Mouse (Mus musculus) small intestine, adult 2 months (tissue): Measurements from ENCODE around the gene Col6a4. TPM values are rescaled to one million over a fixed set of nuclear protein-coding genes. Genes with fewer than 3 reads are reported as not detected.

Experiments
- H3K27ac ChIP-seq: fragments of 200-500 bp; 2 replicates; pipeline ENCODE4 v1.5.1; 2012; ENCODE audit warnings: low read depth, low read length, control low read depth, inconsistent platforms; ENCODE audit not compliant: insufficient read depth
- H3K27me3 ChIP-seq: fragments of 200-500 bp; 2 replicates; pipeline ENCODE4 v1.6.1; 2012; ENCODE audit warnings: mild to moderate bottlenecking, moderate library complexity, low read length, inconsistent platforms; ENCODE audit not compliant: control insufficient read depth, insufficient read depth
- H3K36me3 ChIP-seq: fragments of 200-500 bp; 2 replicates; pipeline ENCODE4 v1.6.1; 2012; ENCODE audit warnings: mild to moderate bottlenecking, low read length, control low read depth, inconsistent platforms; ENCODE audit not compliant: control insufficient read depth, insufficient read depth
- H3K4me1 ChIP-seq: fragments of 200-500 bp; 2 replicates; pipeline ENCODE4 v1.6.1; 2012; ENCODE audit warnings: low read length, inconsistent platforms, mixed read lengths; ENCODE audit not compliant: control insufficient read depth, insufficient read depth, insufficient read length
- H3K4me3 ChIP-seq: fragments of 200-500 bp; 2 replicates; pipeline ENCODE4 v1.5.1; 2012; ENCODE audit warnings: low read depth, mild to moderate bottlenecking, control low read depth, inconsistent platforms, low read length, moderate library complexity
- CTCF ChIP-seq: fragments of 200-500 bp; IDR thresholded peaks from 2 replicates; pipeline ENCODE4 v1.5.1; 2012; ENCODE audit warnings: low read depth, mild to moderate bottlenecking, control low read depth, inconsistent platforms, low read length, moderate library complexity, mixed read lengths; ENCODE audit not compliant: insufficient replicate concordance, insufficient read length; ENCODE audit errors: extremely low read depth
- POLR2A ChIP-seq: fragments of 200-500 bp; IDR thresholded peaks from 2 replicates; pipeline ENCODE4 v1.6.1; 2012; ENCODE audit warnings: low read depth, mild to moderate bottlenecking, control low read depth, inconsistent platforms, low read length, moderate library complexity
- WGBS: fragments of 180-500 bp; shearing (Covaris S2); methylation state at CpG from one replicate; pipeline ENCODE4 v1.1.7; 2018; 5-methylcytosine and 5-hydroxymethylcytosine counted together
- polyA plus RNA-seq: library from polyadenylated mRNA; depleted of rRNA; stranded (reverse); fragments of >200 nt; gene quantifications from 2 replicates; pipeline ENCODE4 v1.2.3, GENCODE M21; 2012; rRNA removed

The Col6a4 gene
- polyA plus RNA-seq = 8.5 and 25.0 TPM in 2 replicates

DNA sequence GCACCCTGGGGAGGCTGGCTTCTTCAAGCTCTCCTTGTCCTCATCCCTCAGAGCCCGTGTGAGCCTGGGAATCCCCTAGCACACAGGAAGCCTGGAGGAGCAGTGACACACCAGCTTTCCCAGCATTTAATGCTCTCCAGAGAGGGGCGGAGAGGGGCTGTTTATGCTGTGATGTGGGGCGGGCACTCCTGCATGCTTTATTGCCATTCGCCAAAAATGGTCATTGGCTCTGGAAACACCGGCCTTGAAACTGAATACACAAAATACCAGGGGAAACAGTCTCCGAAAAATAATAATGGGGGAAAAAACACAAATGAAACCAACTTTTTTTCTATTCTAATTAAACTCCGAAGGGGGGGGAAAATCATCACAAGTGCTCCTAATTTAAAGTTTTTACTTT lies at the start of gene Col6a4:
TSS of gene Col6a4 (minus strand) at position 101 of the 400 bp plus-strand sequence.
- H3K4me3 ChIP-seq = peak within 1 kb of the TSS; percentile 22; the same call in 1 of the 2 replicates
- H3K27ac ChIP-seq = no peak within 1 kb of the TSS; the same call in 1 of the 2 replicates
- 48% methylated on average over 7 of the region's 7 CpGs for WGBS
- no peaks in the 10 kb centered on the region for H3K4me1 ChIP-seq
- TF ChIP-seq CTCF = no peak
- no peak for TF ChIP-seq POLR2A
- no peaks in the 10 kb centered on the region for H3K27me3 ChIP-seq
- H3K36me3 ChIP-seq = no peaks in the 10 kb centered on the region

DNA sequence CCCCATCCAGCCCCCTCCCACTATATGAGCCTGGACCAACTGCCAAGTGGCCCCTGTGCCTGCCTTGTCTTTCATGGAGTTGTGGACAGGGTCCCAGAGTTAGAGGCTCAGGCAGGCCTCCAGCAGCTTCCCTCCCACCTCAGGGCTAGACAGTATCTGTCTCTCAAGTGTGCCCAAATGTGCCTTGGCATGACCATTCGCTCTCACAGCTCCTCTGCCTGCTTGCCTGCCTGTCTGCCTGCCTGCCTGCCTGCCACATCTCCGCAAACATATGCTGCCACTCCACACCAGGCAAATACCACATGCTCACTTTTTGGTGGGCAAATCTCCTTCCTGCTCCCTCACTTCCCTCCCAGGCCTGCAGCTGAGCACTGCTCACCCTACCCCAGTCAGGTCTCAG lies 49.0 kb upstream of the Col6a4 start:
- no peak overlapping the region for H3K4me3 ChIP-seq
- no peaks in the 10 kb centered on the region for H3K36me3 ChIP-seq
- 0 out of 2 replicates have a peak, but pooled peaks cover 3% of the 10 kb centered on the region for H3K4me1 ChIP-seq
- H3K27ac ChIP-seq = no peak overlapping the region
- peaks cover 30% of the 10 kb centered on the region for H3K27me3 ChIP-seq
- 69% methylated on average over 2 of the region's 2 CpGs for WGBS
- no peak for TF ChIP-seq CTCF
- TF ChIP-seq POLR2A = no peak

DNA sequence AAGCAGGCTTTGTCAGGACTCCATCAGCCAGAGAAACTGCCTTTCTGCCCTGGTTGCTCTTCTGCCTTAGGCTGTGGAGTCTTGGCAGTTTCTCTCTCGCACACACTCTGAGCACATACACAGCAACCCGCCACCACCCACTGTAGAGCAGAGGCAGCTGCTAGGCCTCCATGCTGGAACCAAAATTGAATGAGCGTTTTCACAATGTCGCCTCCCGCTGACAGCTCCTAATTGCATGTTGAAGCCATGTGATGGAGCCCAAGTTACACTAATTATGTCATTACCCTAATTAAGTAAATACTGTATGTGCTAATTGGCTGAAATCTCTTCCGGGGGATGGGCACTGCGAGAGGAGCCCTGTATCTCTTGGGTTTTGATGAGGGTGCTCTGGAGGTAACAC lies 47.6 kb upstream of the Col6a4 start:
- Histone ChIP-seq H3K4me1 (0 out of 2 replicates have a peak, but pooled peaks cover 3% of the 10 kb centered on the region), H3K4me3 (no peak overlapping the region), H3K27ac (no peak overlapping the region), H3K27me3 (peaks cover 20% of the 10 kb centered on the region), H3K36me3 (no peaks in the 10 kb centered on the region)
- TF ChIP-seq POLR2A (no peak), CTCF (no peak)
- 78% methylated on average over 7 of the region's 7 CpGs for WGBS

DNA sequence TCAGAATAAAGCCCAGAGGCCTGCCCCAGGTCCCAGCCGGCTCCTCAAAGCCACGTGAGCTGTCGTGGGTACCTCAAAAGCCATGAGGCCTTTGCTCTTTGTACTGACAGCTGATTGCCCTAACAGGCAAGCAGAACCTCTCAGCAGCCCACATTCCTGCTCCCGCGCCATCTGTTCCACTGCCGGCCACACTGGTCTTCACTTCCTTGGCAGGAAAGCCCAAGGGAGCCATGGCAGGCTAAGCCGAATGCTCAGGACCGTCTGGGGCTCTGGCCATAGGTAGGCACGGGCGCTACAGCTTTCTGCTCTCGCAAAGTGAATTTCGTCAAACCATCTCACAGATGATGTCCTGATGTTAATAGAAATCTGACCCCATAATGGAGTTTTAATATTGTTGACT lies 45.4 kb upstream of the Col6a4 start:
- Histone ChIP-seq H3K27ac (no peak overlapping the region), H3K4me1 (no peaks in the 10 kb centered on the region), H3K4me3 (no peak overlapping the region), H3K27me3 (no peaks in the 10 kb centered on the region), H3K36me3 (no peaks in the 10 kb centered on the region)
- 81% methylated on average over 12 of the region's 12 CpGs for WGBS
- TF ChIP-seq CTCF (no peak), POLR2A (no peak)

DNA sequence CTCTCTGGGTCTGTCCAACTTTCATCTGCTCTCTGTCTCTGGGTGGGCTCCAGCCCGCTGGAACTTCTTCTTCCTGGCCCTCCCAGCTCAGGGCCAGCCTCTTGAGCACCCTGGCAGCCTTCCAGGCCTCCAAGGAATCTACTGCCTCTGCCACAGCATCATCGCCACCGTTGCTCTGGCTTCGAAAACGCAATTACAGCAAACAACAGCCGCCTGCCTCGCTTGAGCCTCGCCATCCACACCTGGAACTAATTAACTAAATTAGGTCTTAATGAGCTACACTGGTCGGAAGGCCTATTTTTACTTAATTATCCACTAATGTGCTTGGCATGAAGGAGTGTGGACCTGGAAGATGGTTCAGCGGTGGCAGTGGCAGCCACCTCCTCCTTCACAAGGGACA lies 43.2 kb upstream of the Col6a4 start:
- 63% methylated on average over 10 of the region's 10 CpGs for WGBS
- Histone ChIP-seq H3K36me3 (no peaks in the 10 kb centered on the region), H3K4me3 (no peak overlapping the region), H3K27ac (no peak overlapping the region), H3K4me1 (no peaks in the 10 kb centered on the region), H3K27me3 (no peaks in the 10 kb centered on the region)
- no peak for TF ChIP-seq POLR2A
- no peak for TF ChIP-seq CTCF

DNA sequence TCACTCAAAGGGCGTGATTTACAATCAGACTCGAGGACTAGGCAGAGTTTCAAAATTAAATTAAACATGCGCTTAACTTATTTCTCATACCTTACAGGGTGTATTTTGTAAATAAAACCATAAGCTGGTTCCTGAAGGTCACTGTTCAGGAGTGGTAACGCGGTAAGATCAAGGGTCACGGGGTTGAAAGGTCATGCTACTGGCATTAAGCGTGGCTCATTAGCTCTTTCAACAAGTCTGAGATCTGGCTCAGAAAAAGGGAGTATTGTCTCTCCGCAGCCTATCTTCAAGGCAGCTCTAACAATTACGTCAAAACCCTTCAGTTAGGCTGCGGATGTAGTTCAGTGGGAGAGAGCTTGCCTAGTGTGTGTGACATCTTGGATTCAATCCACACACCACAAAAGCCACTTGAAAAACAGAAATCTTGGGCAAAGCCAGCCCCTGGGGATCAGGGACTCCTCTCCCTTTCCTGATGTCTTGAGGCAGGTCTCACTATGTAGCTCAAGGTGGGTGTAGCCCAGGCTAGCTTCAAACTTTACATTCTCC lies 41.2 kb upstream of the Col6a4 start:
- no peak overlapping the region for H3K4me3 ChIP-seq
- no peak overlapping the region for H3K27ac ChIP-seq
- 70% methylated on average over 10 of the region's 10 CpGs for WGBS
- TF ChIP-seq POLR2A (no peak), CTCF (no peak)
- no peaks in the 10 kb centered on the region for H3K4me1 ChIP-seq
- H3K36me3 ChIP-seq = no peaks in the 10 kb centered on the region
- no peaks in the 10 kb centered on the region for H3K27me3 ChIP-seq

DNA sequence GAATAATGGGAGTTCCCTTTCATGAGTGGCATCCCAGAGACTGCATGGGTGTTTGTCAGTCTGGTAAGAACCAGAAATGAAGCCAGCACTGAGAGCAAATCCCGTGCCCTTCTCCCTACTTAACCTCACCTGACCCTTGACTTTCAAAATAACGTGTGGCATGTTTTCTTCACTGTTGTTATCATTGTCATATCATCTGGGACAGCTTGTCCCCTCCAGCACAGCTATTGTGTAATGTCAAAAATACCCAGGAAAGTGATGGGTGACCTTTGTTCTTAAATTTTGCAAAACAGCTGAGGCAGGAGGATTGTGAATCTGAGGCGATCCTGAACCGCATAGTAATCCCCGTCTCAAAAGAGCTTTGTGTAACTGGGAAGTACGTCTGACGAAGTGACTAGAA lies 33.7 kb upstream of the Col6a4 start:
- WGBS = 72% methylated on average over 7 of the region's 7 CpGs
- H3K4me3 ChIP-seq = no peak overlapping the region
- H3K36me3 ChIP-seq = no peaks in the 10 kb centered on the region
- TF ChIP-seq CTCF (no peak), POLR2A (no peak)
- no peaks in the 10 kb centered on the region for H3K4me1 ChIP-seq
- H3K27ac ChIP-seq = no peak overlapping the region
- H3K27me3 ChIP-seq = no peaks in the 10 kb centered on the region

DNA sequence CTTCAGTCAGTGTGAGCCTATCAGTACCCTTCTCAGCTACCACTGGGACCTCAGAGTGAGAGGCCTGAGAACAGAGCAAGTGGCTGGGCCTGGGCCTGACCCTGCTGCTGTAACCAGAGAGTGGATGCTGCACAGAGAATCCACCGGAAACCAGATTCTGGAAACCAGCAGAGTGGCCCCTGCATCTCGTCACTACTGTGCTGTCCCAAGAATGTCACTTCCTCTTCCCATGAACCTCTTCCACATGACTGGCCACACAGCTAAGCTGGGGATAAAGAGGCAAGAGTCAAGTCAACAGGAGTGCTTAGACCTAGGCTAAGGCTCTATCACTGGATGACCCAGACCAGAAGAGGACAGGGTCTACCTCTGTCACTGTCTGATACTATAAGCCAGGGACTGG lies 32.5 kb upstream of the Col6a4 start:
- TF ChIP-seq CTCF = no peak
- no peak for TF ChIP-seq POLR2A
- no peaks in the 10 kb centered on the region for H3K4me1 ChIP-seq
- no peak overlapping the region for H3K4me3 ChIP-seq
- no peaks in the 10 kb centered on the region for H3K36me3 ChIP-seq
- H3K27ac ChIP-seq = no peak overlapping the region
- H3K27me3 ChIP-seq = no peaks in the 10 kb centered on the region
- WGBS = 76% methylated on average over 2 of the region's 2 CpGs
